Mouse (Mus musculus): Measurements from ENCODE around the gene Hmga1b. TPM values are rescaled to one million over a fixed set of nuclear protein-coding genes. Genes with fewer than 3 reads are reported as not detected.
"Not testable (repeated sequence)": the region's sequence is repeated elsewhere in the genome, so short reads cannot be mapped to it uniquely, and the experiment has no call there.

Hmga1b gene
- polyA plus RNA-seq, 1 experiment from 2014 or later, result 3.9 TPM

GRCm38 (mm10) chr11:120722067-120722630 lies 40.4 kb upstream of the Hmga1b start:
- H3K4me3 ChIP-seq (replicated peaks; ENCODE audit: low read length), result peak overlapping the region; percentile 64
- ATAC-seq (ENCODE audit: insufficient read depth, low FRiP score), result no peak; the same call in 1 of the 2 replicates
- WGBS, result 22% methylated on average over 21 of the region's 21 CpGs
- peak overlapping the region; percentile 98 for H3K4me2 ChIP-seq (ENCODE audit: low read depth, low read length)
- no peaks in the 10 kb centered on the region; the same call in none of the 2 replicates for H3K36me3 ChIP-seq (ENCODE audit: control insufficient read depth, insufficient read depth, low read length)
- H3K9ac ChIP-seq (ENCODE audit: low read length), result peak overlapping the region; percentile 83
- H3K27ac ChIP-seq (ENCODE audit: low read length), result peak overlapping the region; percentile 67; the same call in 1 of the 2 replicates
- H3K27me3 ChIP-seq (ENCODE audit: control insufficient read depth, insufficient read depth, low read length), result no peaks in the 10 kb centered on the region
- H3K9me3 ChIP-seq (replicated peaks; ENCODE audit: control insufficient read depth, low read length), result no peaks in the 10 kb centered on the region
- peaks cover 15% of the 10 kb centered on the region for H3K4me1 ChIP-seq (ENCODE audit: control insufficient read depth, insufficient read depth, low read length)

DNA sequence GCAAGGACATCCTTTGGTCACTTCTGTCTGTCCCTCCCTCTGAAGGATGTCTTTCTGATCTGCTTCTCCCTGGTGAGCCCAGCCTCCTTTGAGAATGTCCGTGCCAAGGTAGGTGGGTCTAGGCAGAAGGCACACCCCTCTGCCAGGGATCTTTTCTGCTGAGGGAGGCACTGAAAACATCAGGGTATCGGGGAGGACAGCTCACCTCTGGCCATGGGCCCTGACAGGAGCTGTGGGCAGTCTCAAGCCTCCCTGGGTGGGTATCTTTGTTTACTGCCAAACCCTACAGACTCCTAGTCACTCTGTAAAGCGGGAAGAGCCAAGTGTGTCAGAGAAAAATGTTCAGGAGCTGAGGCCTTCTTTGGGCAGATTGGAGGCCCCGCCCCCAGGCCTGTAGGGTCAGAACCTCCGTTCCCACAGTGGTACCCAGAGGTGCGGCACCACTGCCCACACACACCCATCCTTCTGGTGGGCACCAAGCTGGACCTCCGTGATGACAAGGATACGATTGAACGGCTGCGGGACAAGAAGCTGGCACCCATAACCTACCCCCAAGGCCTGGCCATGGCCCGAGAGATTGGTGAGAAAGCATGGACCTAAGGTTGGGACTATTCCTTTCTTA lies 39.7 kb upstream of the Hmga1b start:
- no peaks in the 10 kb centered on the region for H3K9me3 ChIP-seq (replicated peaks; ENCODE audit: control insufficient read depth, low read length)
- H3K4me3 ChIP-seq (replicated peaks; ENCODE audit: low read length), result peak overlapping the region; percentile 64; the same call in 1 of the 2 replicates
- H3K9ac ChIP-seq (ENCODE audit: low read length), result no peak overlapping the region
- no peak for ATAC-seq (ENCODE audit: insufficient read depth, low FRiP score)
- H3K36me3 ChIP-seq (ENCODE audit: control insufficient read depth, insufficient read depth, low read length), result no peaks in the 10 kb centered on the region; the same call in none of the 2 replicates
- 84% methylated on average over 11 of the region's 11 CpGs for WGBS
- H3K4me1 ChIP-seq (ENCODE audit: control insufficient read depth, insufficient read depth, low read length), result peaks cover 15% of the 10 kb centered on the region
- no peak overlapping the region for H3K4me2 ChIP-seq (ENCODE audit: low read depth, low read length)
- H3K27ac ChIP-seq (ENCODE audit: low read length), result no peak overlapping the region
- H3K27me3 ChIP-seq (ENCODE audit: control insufficient read depth, insufficient read depth, low read length), result no peaks in the 10 kb centered on the region

DNA sequence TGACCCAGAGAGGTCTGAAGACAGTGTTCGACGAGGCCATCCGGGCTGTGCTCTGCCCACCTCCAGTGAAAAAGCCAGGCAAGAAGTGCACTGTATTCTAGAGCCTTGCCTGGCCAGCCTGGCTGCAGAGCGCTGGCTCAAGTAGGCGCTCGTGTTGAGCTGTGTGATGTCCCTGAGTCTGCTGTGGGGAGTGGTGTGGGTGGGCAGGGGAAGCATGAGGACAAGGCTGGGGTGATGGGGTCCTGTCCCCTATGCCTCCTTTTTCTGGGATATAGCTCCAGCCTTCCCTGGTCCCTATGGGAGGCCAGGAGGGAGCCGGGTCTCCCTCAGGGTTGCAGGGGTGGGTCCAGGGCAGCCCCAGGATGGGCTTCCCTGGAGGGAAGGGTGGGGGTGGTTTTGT lies 39.1 kb upstream of the Hmga1b start:
- no peak overlapping the region for H3K4me3 ChIP-seq (replicated peaks; ENCODE audit: low read length)
- H3K4me1 ChIP-seq (ENCODE audit: control insufficient read depth, insufficient read depth, low read length), result peaks cover 15% of the 10 kb centered on the region
- no peaks in the 10 kb centered on the region for H3K9me3 ChIP-seq (replicated peaks; ENCODE audit: control insufficient read depth, low read length)
- H3K36me3 ChIP-seq (ENCODE audit: control insufficient read depth, insufficient read depth, low read length), result no peaks in the 10 kb centered on the region; the same call in none of the 2 replicates
- H3K27me3 ChIP-seq (ENCODE audit: control insufficient read depth, insufficient read depth, low read length), result no peaks in the 10 kb centered on the region
- H3K27ac ChIP-seq (ENCODE audit: low read length), result no peak overlapping the region
- no peak for ATAC-seq (ENCODE audit: insufficient read depth, low FRiP score)
- H3K9ac ChIP-seq (ENCODE audit: low read length), result no peak overlapping the region
- H3K4me2 ChIP-seq (ENCODE audit: low read depth, low read length), result no peak overlapping the region
- WGBS, result 89% methylated on average over 7 of the region's 7 CpGs

DNA sequence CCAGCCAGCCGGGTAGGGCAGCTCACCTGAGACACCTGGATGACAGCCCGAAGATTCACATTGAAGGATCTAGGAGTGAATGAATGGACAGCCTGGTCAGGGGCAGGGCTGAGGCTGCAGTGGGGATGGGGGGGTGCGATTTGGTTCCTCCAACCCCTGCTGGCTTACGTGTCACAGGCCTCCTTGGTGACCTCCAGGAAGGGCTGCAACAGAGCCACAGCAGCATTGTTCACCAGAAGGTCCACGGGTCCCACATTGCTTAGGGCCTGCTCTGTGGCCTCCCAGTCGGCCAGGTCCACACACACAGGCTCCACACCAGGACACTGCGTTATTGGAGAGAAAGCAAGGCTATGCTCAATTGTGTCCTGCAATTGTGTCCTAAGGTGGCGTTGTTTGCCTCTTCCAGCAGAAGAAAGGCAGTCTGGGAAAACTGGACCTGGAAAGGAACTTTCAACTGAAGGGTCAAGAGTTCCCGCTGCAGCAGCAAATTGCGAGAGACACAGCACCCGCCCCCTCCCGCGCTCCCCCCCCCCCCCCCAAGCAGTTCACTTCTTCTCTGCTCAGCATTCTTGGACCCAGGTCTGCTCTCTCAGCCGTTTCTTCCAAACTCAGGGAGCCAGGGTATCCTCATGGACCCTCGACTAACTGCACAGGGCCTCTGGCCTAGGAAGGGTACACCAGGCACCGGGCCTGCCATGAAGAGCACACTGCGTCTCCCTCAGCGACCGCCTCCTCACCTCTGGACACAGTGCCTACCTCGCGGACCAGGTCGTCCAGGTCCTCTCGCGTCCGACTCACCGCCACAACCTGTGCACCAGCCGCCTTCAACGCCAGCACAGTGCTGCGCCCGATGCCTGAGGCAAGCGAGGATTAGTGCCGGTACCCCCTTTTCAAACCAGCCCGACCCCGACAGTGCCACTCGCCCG lies 36.1 kb upstream of the Hmga1b start:
- peak; percentile 26 for ATAC-seq (ENCODE audit: insufficient read depth, low FRiP score)
- 15% methylated on average over 36 of the region's 36 CpGs for WGBS
- no peaks in the 10 kb centered on the region for H3K9me3 ChIP-seq (replicated peaks; ENCODE audit: control insufficient read depth, low read length)
- no peaks in the 10 kb centered on the region for H3K27me3 ChIP-seq (ENCODE audit: control insufficient read depth, insufficient read depth, low read length)
- H3K4me1 ChIP-seq (ENCODE audit: control insufficient read depth, insufficient read depth, low read length), result peaks cover 12% of the 10 kb centered on the region
- H3K9ac ChIP-seq (ENCODE audit: low read length), result peak overlapping the region; percentile 73
- peak overlapping the region; percentile 49; the same call in 1 of the 2 replicates for H3K27ac ChIP-seq (ENCODE audit: low read length)
- H3K4me3 ChIP-seq (replicated peaks; ENCODE audit: low read length), result peak overlapping the region; percentile 68
- peak overlapping the region; percentile 76 for H3K4me2 ChIP-seq (ENCODE audit: low read depth, low read length)
- no peaks in the 10 kb centered on the region; the same call in 1 of the 2 replicates for H3K36me3 ChIP-seq (ENCODE audit: control insufficient read depth, insufficient read depth, low read length)

DNA sequence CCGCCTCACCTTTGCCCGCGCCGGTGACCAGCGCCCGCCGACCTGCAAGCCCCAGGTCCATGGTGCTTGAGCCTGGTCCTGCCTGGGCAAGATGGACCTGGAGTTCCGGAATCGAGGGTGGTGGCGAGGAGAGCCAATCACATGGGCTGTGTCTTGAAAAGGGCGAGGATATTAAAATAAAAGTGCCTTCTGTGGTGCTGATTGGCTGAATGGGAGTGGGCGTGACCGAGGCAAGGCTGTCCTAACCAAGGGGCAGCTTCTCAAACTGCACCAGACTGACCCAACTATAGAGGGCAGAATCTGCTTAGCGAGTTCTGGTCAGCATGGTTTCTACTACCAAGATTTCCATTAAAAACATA lies 35.4 kb upstream of the Hmga1b start, which contains the start of gene Dcxr:
Dcxr (minus strand) TSS at position 113 of the 359 bp plus-strand sequence.
- peak within 1 kb of the TSS; percentile 49; the same call in 1 of the 2 replicates for H3K27ac ChIP-seq (ENCODE audit: low read length)
- no peaks in the 10 kb centered on the region for H3K9me3 ChIP-seq (replicated peaks; ENCODE audit: control insufficient read depth, low read length)
- under 1% methylated on average over 14 of the region's 14 CpGs for WGBS
- H3K4me2 ChIP-seq (ENCODE audit: low read depth, low read length), result peak within 1 kb of the TSS; percentile 76
- H3K4me1 ChIP-seq (ENCODE audit: control insufficient read depth, insufficient read depth, low read length), result peaks cover 9% of the 10 kb centered on the region
- H3K27me3 ChIP-seq (ENCODE audit: control insufficient read depth, insufficient read depth, low read length), result no peaks in the 10 kb centered on the region
- ATAC-seq (ENCODE audit: insufficient read depth, low FRiP score), result peak; percentile 91
- no peaks in the 10 kb centered on the region; the same call in 1 of the 2 replicates for H3K36me3 ChIP-seq (ENCODE audit: control insufficient read depth, insufficient read depth, low read length)
- peak within 1 kb of the TSS; percentile 73 for H3K9ac ChIP-seq (ENCODE audit: low read length)
- H3K4me3 ChIP-seq (replicated peaks; ENCODE audit: low read length), result peak within 1 kb of the TSS; percentile 68

- H3K4me3 ChIP-seq (replicated peaks; ENCODE audit: low read length), result no peak overlapping the region
- peaks cover 6% of the 10 kb centered on the region for H3K4me1 ChIP-seq (ENCODE audit: control insufficient read depth, insufficient read depth, low read length)
These were observed 35.0 kb upstream of the Hmga1b start for GRCm38 (mm10) chr11:120727564-120727963.

GRCm38 (mm10) chr11:120728530-120729240 lies 33.9 kb upstream of the Hmga1b start:
- Histone ChIP-seq H3K4me1 (ENCODE audit: control insufficient read depth, insufficient read depth, low read length) (peaks cover 6% of the 10 kb centered on the region), H3K4me3 (replicated peaks; ENCODE audit: low read length) (no peak overlapping the region), H3K27ac (ENCODE audit: low read length) (no peak overlapping the region), H3K4me2 (ENCODE audit: low read depth, low read length) (peak overlapping the region; percentile 32; the same call in 1 of the 2 replicates), H3K27me3 (ENCODE audit: control insufficient read depth, insufficient read depth, low read length) (no peaks in the 10 kb centered on the region), H3K9ac (ENCODE audit: low read length) (no peak overlapping the region), H3K9me3 (replicated peaks; ENCODE audit: control insufficient read depth, low read length) (no peaks in the 10 kb centered on the region), H3K36me3 (ENCODE audit: control insufficient read depth, insufficient read depth, low read length) (no peaks in the 10 kb centered on the region; the same call in 1 of the 2 replicates)
- ATAC-seq (ENCODE audit: insufficient read depth, low FRiP score), result no peak
- WGBS, result 67% methylated on average over 11 of the region's 11 CpGs

More at GRCm38 (mm10) chr11:120727564-120727963, 35.0 kb upstream of the Hmga1b start:
- no peak for ATAC-seq (ENCODE audit: insufficient read depth, low FRiP score)
- H3K27ac ChIP-seq (ENCODE audit: low read length), result no peak overlapping the region
- WGBS, result 63% methylated on average over 12 of the region's 12 CpGs
- H3K36me3 ChIP-seq (ENCODE audit: control insufficient read depth, insufficient read depth, low read length), result no peaks in the 10 kb centered on the region; the same call in 1 of the 2 replicates
- peak overlapping the region; percentile 76; the same call in 1 of the 2 replicates for H3K4me2 ChIP-seq (ENCODE audit: low read depth, low read length)
- H3K9me3 ChIP-seq (replicated peaks; ENCODE audit: control insufficient read depth, low read length), result no peaks in the 10 kb centered on the region
- H3K9ac ChIP-seq (ENCODE audit: low read length), result no peak overlapping the region
- H3K27me3 ChIP-seq (ENCODE audit: control insufficient read depth, insufficient read depth, low read length), result no peaks in the 10 kb centered on the region

GRCm38 (mm10) chr11:120729432-120730050 lies 33.1 kb upstream of the Hmga1b start:
- 2% methylated on average over 17 of the region's 21 CpGs for WGBS
- H3K9me3 ChIP-seq (replicated peaks; ENCODE audit: control insufficient read depth, low read length); H3K27ac ChIP-seq (ENCODE audit: low read length); H3K36me3 ChIP-seq (ENCODE audit: control insufficient read depth, insufficient read depth, low read length); H3K4me3 ChIP-seq (replicated peaks; ENCODE audit: low read length); H3K27me3 ChIP-seq (ENCODE audit: control insufficient read depth, insufficient read depth, low read length); H3K4me1 ChIP-seq (ENCODE audit: control insufficient read depth, insufficient read depth, low read length): not testable (repeated sequence)
- Histone ChIP-seq H3K4me2 (ENCODE audit: low read depth, low read length) (peak overlapping the region; percentile 32), H3K9ac (ENCODE audit: low read length) (0 out of 2 replicates have a peak overlapping the region, but pooled peaks have one; percentile 4)
- peak; percentile 30 for ATAC-seq (ENCODE audit: insufficient read depth, low FRiP score)
